Mouse (Mus musculus): ENCODE results near the gene Camk1d. TPM values are rescaled to one million over a fixed set of nuclear protein-coding genes. Genes with fewer than 3 reads are reported as not detected.

Camk1d gene
- total RNA-seq, 2 experiments from 2014 or later: 168 to 171 TPM

- no peak for DNase-seq
These were observed 4.4 kb downstream of the Camk1d start for GRCm38 (mm10) chr2:5709911-5710310.

- DNase-seq: no peak
These were observed 6.2 kb downstream of the Camk1d start for GRCm38 (mm10) chr2:5707871-5708733.

- no peak for DNase-seq
These were observed 7.7 kb downstream of the Camk1d start for GRCm38 (mm10) chr2:5706618-5707017.

- no peak for DNase-seq
These were observed 11.9 kb downstream of the Camk1d start for GRCm38 (mm10) chr2:5702370-5702769.

- DNase-seq: no peak
These were observed 13.4 kb downstream of the Camk1d start for GRCm38 (mm10) chr2:5700931-5701330.

DNA sequence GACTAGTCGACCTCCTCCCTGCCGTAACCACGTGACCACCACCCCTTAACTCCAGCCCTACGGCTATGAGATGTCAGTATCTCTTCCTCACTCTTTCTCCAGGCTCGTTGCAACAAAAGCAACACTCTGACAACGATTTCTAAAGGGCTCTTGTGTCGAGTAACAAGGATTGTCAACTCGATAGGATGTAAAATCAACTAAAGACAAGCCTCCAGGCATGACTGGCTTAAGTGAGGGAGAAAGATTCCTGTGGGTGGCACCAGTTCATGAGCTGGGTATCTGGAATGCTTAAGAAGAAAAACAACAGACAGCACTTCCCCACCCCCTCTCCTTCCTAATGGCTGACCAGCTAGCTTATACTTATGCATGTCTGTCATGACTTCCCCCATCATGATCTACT, 15.9 kb downstream of the Camk1d start:
- no peak for DNase-seq

GRCm38 (mm10) chr2:5694094-5694493, 20.2 kb downstream of the Camk1d start:
- no peak for DNase-seq

- no peak for DNase-seq
These were observed 22.6 kb downstream of the Camk1d start for GRCm38 (mm10) chr2:5691729-5692128.

DNA sequence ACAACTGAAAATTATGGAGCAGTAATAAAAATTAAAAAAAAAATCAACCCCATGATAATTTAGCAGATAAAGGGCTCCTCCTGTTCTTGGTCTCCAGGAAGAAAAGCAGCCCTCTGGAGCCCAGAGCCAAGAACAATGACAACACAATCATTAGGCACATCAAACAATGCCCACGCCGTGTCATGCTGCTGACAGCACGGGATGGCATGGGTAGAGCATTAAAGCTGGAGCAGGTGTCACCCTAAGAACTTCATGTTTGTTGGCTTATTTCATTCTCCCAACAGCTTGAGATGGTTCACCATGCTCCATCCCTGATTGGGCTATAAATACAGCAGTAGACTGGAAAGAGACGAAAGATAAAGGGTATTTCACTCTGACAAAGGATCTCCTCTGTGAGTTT, 30.9 kb downstream of the Camk1d start:
- DNase-seq: peak in 1 of 2 experiments; percentile 17

DNA sequence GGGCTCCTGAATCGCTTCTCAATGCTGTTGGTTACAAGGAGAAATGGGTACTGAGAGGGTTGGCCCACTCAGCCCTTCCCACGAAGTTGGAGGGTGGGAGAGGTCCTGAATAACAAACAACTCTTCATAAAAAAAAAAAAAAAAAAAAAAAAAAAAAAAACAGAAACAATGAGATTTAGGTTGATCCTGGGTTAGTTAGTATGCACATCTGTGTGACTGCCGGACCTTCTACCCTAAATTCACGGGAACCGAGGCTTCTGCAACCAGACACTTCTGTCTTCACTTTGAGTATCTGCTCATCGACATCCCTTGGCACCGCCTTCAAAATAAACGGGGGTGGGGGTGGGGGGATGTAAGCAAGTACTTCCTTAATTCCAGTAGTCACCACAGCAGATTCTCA, 32.4 kb downstream of the Camk1d start:
- no peak for DNase-seq

GRCm38 (mm10) chr2:5681302-5681701, 33.0 kb downstream of the Camk1d start:
- DNase-seq: no peak

DNA sequence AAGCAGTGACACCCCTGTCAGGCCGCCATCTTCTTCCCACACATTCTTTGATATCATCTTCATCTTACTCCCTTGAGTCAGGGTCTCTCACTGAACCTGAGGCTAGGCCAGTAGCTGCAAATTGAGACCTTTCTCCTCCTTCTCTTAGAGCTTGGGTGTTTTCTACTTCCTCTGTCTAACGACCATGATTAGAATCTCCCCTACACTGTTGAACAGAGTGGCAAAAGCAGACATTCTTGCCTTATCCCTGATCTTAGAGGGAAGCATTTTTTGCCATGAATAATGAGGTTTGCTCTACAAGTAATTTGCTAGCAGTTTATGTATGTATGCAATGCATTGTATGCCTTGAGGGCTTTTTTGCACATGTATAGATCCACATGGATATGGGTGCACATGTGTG, 35.3 kb downstream of the Camk1d start:
- no peak for DNase-seq

GRCm38 (mm10) chr2:5677472-5677871, 36.8 kb downstream of the Camk1d start:
- DNase-seq: no peak

GRCm38 (mm10) chr2:5676786-5677185, 37.5 kb downstream of the Camk1d start:
- DNase-seq: no peak

GRCm38 (mm10) chr2:5676143-5676483, 38.2 kb downstream of the Camk1d start:
- DNase-seq: peak in 1 of 2 experiments; percentile 30

GRCm38 (mm10) chr2:5675431-5676142, 38.7 kb downstream of the Camk1d start:
- DNase-seq: peak; percentile 56 to 61

- DNase-seq: no peak
These were observed 39.8 kb downstream of the Camk1d start for GRCm38 (mm10) chr2:5674512-5674911.

DNA sequence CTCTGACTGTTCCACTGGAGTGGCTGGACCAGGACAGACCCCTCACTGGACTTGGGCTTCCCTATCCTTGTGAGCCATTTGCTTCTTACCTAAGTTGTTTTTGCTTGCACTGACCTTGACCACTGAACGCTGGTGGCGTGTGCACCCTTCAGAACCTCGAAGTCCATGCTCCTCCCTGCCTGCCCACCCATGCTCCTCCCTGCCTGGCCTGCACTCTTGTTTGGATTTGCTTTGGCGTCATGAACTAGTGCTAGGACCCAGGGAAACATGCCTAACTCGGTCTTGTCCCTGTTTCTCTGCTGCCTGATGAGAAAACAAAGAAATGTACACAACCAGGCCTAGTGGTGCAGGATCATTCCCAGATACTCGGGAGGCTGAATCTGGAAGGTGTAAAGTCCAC, 40.5 kb downstream of the Camk1d start:
- DNase-seq: no peak

DNA sequence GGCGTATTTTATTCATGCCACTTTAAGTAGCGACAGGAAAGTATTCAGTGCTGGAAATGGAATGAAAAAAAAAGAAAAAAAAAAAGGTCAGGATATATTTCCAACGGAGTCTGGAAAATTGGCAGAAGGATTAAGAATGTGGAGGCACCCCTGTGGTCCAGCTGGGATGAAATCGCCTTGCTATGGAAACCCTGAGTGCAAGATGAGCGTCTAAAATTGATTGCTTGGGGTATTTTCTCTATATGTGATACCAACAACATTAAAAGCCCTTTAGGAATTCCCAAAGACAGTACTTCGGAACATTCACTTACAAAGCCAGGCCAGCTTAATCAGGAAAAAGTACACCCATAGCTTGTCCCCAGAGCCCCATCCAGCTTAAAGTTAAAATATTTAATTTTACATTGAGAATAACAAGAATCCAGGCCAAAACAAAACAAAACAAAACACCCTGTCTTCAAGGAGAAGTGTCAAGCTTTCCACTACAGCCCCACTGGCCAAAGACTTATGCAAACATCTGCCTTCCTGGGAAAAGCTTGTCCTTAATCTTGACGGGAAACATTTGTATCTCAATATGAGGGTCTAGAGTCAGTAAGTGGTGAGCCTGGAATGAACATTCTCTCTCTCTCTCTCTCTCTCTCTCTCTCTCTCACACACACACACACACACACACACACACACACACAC, 41.3 kb downstream of the Camk1d start:
- DNase-seq: no peak

DNA sequence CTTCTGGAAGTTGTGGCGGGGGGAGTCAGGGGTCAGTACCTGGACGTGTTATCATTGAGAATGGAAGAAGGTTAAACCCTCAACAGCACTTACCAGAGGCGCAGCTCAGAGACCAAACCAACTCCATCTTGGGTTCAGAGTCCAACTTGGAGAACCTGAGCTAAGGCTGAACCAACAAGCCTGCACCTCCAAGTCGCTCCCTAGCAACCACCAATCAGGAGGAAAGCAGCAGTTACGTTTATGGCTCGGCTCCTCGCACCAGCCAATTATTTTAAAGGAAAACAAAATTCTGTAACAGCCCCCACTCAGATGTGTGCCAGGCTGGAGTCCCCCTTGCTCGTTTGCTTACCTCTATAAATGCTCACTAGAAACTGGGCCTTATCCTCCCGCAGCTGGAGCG, 44.2 kb downstream of the Camk1d start:
- no peak for DNase-seq

- no peak for DNase-seq
These were observed 44.7 kb downstream of the Camk1d start for GRCm38 (mm10) chr2:5669498-5670040.

GRCm38 (mm10) chr2:5668940-5669339, 45.4 kb downstream of the Camk1d start:
- no peak for DNase-seq

DNA sequence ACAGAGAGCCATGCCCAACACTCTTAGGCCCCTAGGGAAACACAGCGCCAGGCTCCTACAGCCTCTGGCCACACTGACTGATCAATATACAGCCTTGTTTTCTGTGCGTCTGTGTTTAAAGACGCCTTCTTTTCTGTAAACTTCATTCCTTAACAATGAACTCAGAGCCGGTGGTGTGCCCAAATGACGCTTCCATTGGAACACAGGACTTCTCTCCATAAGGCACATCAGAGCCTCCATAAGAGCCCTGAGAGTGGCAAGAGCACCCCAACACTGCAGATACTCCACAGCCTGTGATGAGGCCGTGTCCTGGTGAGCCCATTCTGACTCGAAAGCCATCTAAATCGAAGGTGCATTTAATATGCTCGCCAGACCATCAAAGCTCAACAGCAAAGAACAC, 50.8 kb downstream of the Camk1d start:
- DNase-seq: no peak
